Mouse (Mus musculus): ENCODE measurements around the gene Cdk2.

Gene Cdk2

DNA sequence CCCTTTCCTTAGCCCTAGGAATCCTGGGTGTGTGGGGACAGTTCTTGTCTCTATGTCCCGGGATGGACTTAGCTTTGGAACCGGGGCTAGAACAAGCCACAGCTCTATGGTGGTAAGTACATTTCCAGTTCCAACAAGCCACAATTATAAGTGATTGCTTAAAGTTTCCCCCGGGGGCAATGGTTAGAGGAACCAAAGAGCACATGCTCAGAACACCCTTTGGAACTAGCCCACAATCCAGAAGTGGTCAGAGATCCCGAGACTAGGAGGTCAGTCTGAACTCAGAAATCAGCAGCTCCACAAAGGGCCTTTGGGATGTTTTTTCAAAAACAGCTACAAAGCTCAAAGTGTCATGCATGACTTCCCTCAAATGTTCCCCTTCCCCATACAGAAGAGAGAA, 51.0 kb downstream of the Cdk2 start:
- no peak for DNase-seq

Data from cerebellum, postnatal 25 days (tissue).